Mouse (Mus musculus): ENCODE measurements around the gene Olfr370.

DNA sequence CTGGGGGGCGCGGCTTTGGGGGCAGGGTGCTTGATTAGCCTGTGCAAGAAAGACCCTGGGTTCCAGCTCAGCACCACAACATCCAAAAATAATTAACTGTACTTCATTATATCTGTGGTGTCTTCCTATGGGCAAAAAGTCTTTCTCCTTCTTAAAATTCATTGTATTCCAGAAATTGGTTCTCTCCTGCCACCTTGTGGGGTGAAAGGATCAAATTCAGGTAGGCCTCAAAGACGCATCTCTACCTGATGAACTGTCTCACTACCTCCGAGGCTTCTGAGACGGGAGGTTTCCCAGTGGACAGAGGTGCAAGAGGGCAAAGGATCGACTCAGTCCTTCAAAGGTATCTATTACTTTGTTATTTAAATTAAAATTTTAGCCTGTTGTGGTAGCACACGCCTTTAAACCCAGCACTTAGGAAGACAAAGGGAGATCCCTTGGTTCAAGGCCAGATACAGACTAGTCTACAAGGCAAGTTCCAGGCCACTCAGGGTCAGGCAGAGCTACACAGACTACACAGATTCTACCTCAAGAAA is 55.0 kb downstream of the Olfr370 start:
- TF ChIP-seq CTCF (IDR thresholded peaks at IDR 0.05) (peak; percentile 36; the same call in 1 of the 2 replicates), EP300 (IDR thresholded peaks at IDR 0.05) (no peak)

Measured in lung, postnatal 0 days (tissue).